Mouse (Mus musculus) MEL-GATA-1-ER (cell line): ENCODE results near the gene Cdc37.

Experiments used
- DNase-seq: peaks from one replicate; pipeline ENCODE4 v3.0.0-alpha.2; 2012; ENCODE audit warnings: low read depth; ENCODE audit errors: extremely low read depth

Cdc37 gene

GRCm38 (mm10) chr9:21135941-21136381 lies 13.8 kb downstream of the Cdc37 start:
- DNase-seq = no peak

- no peak for DNase-seq
These were observed 14.4 kb downstream of the Cdc37 start for GRCm38 (mm10) chr9:21135329-21135890.

- peak; percentile 63 for DNase-seq
These were observed 15.0 kb downstream of the Cdc37 start for GRCm38 (mm10) chr9:21134595-21135328.

- DNase-seq = no peak
These were observed 16.6 kb downstream of the Cdc37 start for GRCm38 (mm10) chr9:21133064-21133707.

GRCm38 (mm10) chr9:21132102-21132775 lies 17.5 kb downstream of the Cdc37 start:
- no peak for DNase-seq

GRCm38 (mm10) chr9:21131059-21131956 lies 18.5 kb downstream of the Cdc37 start, which contains the start of gene Tyk2:
Gene Tyk2, minus strand, starts transcription at chr9:21131243.
- DNase-seq = peak; percentile 100

- peak; percentile 96 for DNase-seq
These were observed 23.5 kb downstream of the Cdc37 start for GRCm38 (mm10) chr9:21126259-21126627.

- DNase-seq = peak; percentile 80
These were observed 24.1 kb downstream of the Cdc37 start for GRCm38 (mm10) chr9:21125502-21126258.

GRCm38 (mm10) chr9:21124837-21125236 lies 24.9 kb downstream of the Cdc37 start:
- DNase-seq = no peak

- DNase-seq = no peak
These were observed 28.3 kb downstream of the Cdc37 start for GRCm38 (mm10) chr9:21121483-21121882.

GRCm38 (mm10) chr9:21117073-21117472 lies 32.7 kb downstream of the Cdc37 start:
- DNase-seq = no peak

- no peak for DNase-seq
These were observed 34.7 kb downstream of the Cdc37 start for GRCm38 (mm10) chr9:21115105-21115504.

- DNase-seq = no peak
These were observed 35.6 kb downstream of the Cdc37 start for GRCm38 (mm10) chr9:21114190-21114589.

- DNase-seq = no peak
These were observed 36.0 kb downstream of the Cdc37 start for GRCm38 (mm10) chr9:21113751-21114150.

- no peak for DNase-seq
These were observed 42.1 kb downstream of the Cdc37 start for GRCm38 (mm10) chr9:21107607-21108237.

- no peak for DNase-seq
These were observed 43.8 kb downstream of the Cdc37 start for GRCm38 (mm10) chr9:21105760-21106564.

- DNase-seq = no peak
These were observed 45.0 kb downstream of the Cdc37 start for GRCm38 (mm10) chr9:21104814-21105213.

GRCm38 (mm10) chr9:21102076-21102475 lies 47.7 kb downstream of the Cdc37 start:
- DNase-seq = no peak
